Mouse (Mus musculus) MEL (cell line): Measurements from ENCODE around the gene Crnkl1. TPM values are rescaled to one million over a fixed set of nuclear protein-coding genes. Genes with fewer than 3 reads are reported as not detected.

Source experiments
- DNase-seq: peaks from one replicate; pipeline ENCODE4 v3.0.0; 2011; ENCODE audit warnings: low read depth, low spot score
- H3K27ac ChIP-seq: 2 replicates; pipeline ENCODE4 v1.5.1; 2012; ENCODE audit warnings: low read depth, mild to moderate bottlenecking, control low read depth, low read length, moderate library complexity; ENCODE audit not compliant: control insufficient read depth
- H3K27me3 ChIP-seq, 2 experiments: fragments of 150-350 bp in 1 of 2; sonication (generic) in 1 of 2; 2 replicates each; pipeline ENCODE4 v1.6.1; 2012; ENCODE audit warnings: low read length in 2 of 2, mild to moderate bottlenecking in 2 of 2, improper control_type of control experiment in 1 of 2, moderate library complexity in 1 of 2; ENCODE audit not compliant: insufficient read depth in 2 of 2, control insufficient read depth in 1 of 2
- H3K36me3 ChIP-seq, 2 experiments: 2 replicates each; pipeline ENCODE4 v1.6.1; 2012 to 2014; ENCODE audit warnings: low read length in 2 of 2, improper control_type of control experiment in 1 of 2, inconsistent platforms in 1 of 2, mild to moderate bottlenecking in 1 of 2; ENCODE audit not compliant: insufficient read depth in 2 of 2, control insufficient read depth in 1 of 2
- H3K4me1 ChIP-seq, 2 experiments: fragments of 150-350 bp in 1 of 2; sonication (generic) in 1 of 2; 2 replicates each; pipeline ENCODE4 v1.6.1; 2012; ENCODE audit warnings: low read length in 2 of 2, improper control_type of control experiment in 1 of 2, mild to moderate bottlenecking in 1 of 2; ENCODE audit not compliant: insufficient read depth in 2 of 2, control insufficient read depth in 1 of 2
- H3K4me3 ChIP-seq, 2 experiments: fragments of 150-350 bp in 1 of 2; sonication (generic) in 1 of 2; 2 replicates each; pipeline ENCODE4 v1.5.1; 2012; ENCODE audit warnings: low read depth in 2 of 2, low read length in 2 of 2, mild to moderate bottlenecking in 2 of 2, moderate library complexity in 2 of 2, control low read depth in 1 of 2, improper control_type of control experiment in 1 of 2; ENCODE audit not compliant: control insufficient read depth in 1 of 2, insufficient read depth in 1 of 2
- H3K79me2 ChIP-seq: 2 replicates; pipeline ENCODE4 v1.6.1; 2012; ENCODE audit warnings: mild to moderate bottlenecking, low read length, moderate library complexity; ENCODE audit not compliant: control insufficient read depth, poor library complexity, insufficient read depth
- H3K9ac ChIP-seq: 2 replicates; pipeline ENCODE4 v1.6.1; 2012; ENCODE audit warnings: low read depth, mild to moderate bottlenecking, control low read depth, low read length, moderate library complexity; ENCODE audit not compliant: control insufficient read depth, poor library complexity, severe bottlenecking
- H3K9me3 ChIP-seq: fragments of 150-350 bp; sonication (generic); replicated peaks from 2 replicates; pipeline ENCODE4 v1.6.1; 2012; ENCODE audit warnings: mild to moderate bottlenecking, low read length, improper control_type of control experiment, moderate library complexity; ENCODE audit not compliant: insufficient read depth
- CHD1 ChIP-seq: IDR thresholded peaks from 2 replicates; pipeline ENCODE4 v1.6.1; 2012; ENCODE audit warnings: low read depth, mild to moderate bottlenecking, inconsistent platforms, low read length, improper control_type of control experiment
- E2F4 ChIP-seq: IDR thresholded peaks from 2 replicates; pipeline ENCODE4 v1.6.1; 2011; ENCODE audit warnings: low read depth, low read length, improper control_type of control experiment, borderline replicate concordance
- ELF1 ChIP-seq: IDR thresholded peaks from 2 replicates; pipeline ENCODE4 v1.6.1; 2014; ENCODE audit warnings: low read depth, mild to moderate bottlenecking, inconsistent platforms, low read length, improper control_type of control experiment, moderate library complexity
- EP300 ChIP-seq, 2 experiments: IDR thresholded peaks; 2 replicates each; pipeline ENCODE4 v1.6.1; 2011; ENCODE audit warnings: improper control_type of control experiment in 2 of 2, low read length in 2 of 2, low read depth in 1 of 2, mild to moderate bottlenecking in 1 of 2
- ETS1 ChIP-seq: IDR thresholded peaks from 2 replicates; pipeline ENCODE4 v1.6.1; 2012; ENCODE audit warnings: low read depth, mild to moderate bottlenecking, inconsistent platforms, low read length, improper control_type of control experiment, moderate library complexity
- GATA1 ChIP-seq: IDR thresholded peaks from 2 replicates; pipeline ENCODE4 v1.6.1; 2011; ENCODE audit warnings: low read depth, low read length, improper control_type of control experiment
- KAT2A ChIP-seq: conservative IDR thresholded peaks from 2 replicates; pipeline ENCODE4 v1.6.1; 2012; ENCODE audit warnings: low read depth, low read length, improper control_type of control experiment, inconsistent platforms
- MAZ ChIP-seq: IDR thresholded peaks from 2 replicates; pipeline ENCODE4 v1.6.1; 2012; ENCODE audit warnings: low read depth, mild to moderate bottlenecking, inconsistent platforms, low read length, improper control_type of control experiment
- MEF2A ChIP-seq: IDR thresholded peaks from 2 replicates; pipeline ENCODE4 v1.6.1; 2014; ENCODE audit warnings: low read depth, mild to moderate bottlenecking, inconsistent platforms, low read length, improper control_type of control experiment; ENCODE audit not compliant: poor library complexity, insufficient replicate concordance, severe bottlenecking; ENCODE audit errors: extremely low read depth
- MYC ChIP-seq: IDR thresholded peaks from 2 replicates; pipeline ENCODE4 v1.6.1; 2011; ENCODE audit warnings: low read depth, mild to moderate bottlenecking, low read length, improper control_type of control experiment, moderate library complexity
- POLR2AphosphoS2 ChIP-seq: IDR thresholded peaks from 2 replicates; pipeline ENCODE4 v1.6.1; 2011; ENCODE audit warnings: low read length, improper control_type of control experiment
- POLR2AphosphoS5 ChIP-seq: IDR thresholded peaks from 2 replicates; pipeline ENCODE4 v1.6.1; 2012; ENCODE audit warnings: low read depth, borderline replicate concordance, mild to moderate bottlenecking, inconsistent platforms, low read length, moderate library complexity, mixed read lengths
- RAD21 ChIP-seq: IDR thresholded peaks from 2 replicates; pipeline ENCODE4 v1.6.1; 2011; ENCODE audit warnings: mild to moderate bottlenecking, low read depth, low read length, improper control_type of control experiment
- RCOR1 ChIP-seq: IDR thresholded peaks from 2 replicates; pipeline ENCODE4 v1.6.1; 2012; ENCODE audit warnings: low read depth, mild to moderate bottlenecking, inconsistent platforms, low read length, improper control_type of control experiment
- SMC3 ChIP-seq: IDR thresholded peaks from 2 replicates; pipeline ENCODE4 v1.6.1; 2011; ENCODE audit warnings: low read depth, low read length, improper control_type of control experiment
- TAL1 ChIP-seq: IDR thresholded peaks from 2 replicates; pipeline ENCODE4 v1.6.1; 2012; ENCODE audit warnings: mild to moderate bottlenecking, inconsistent platforms, low read length, moderate library complexity, mixed read lengths
- USF1 ChIP-seq: IDR thresholded peaks from 2 replicates; pipeline ENCODE4 v1.6.1; 2014; ENCODE audit warnings: low read depth, mild to moderate bottlenecking, inconsistent platforms, low read length, improper control_type of control experiment, moderate library complexity
- USF2 ChIP-seq, 2 experiments: IDR thresholded peaks; 2 replicates each; pipeline ENCODE4 v1.6.1; 2011 to 2012; ENCODE audit warnings: improper control_type of control experiment in 2 of 2, low read length in 2 of 2, borderline replicate concordance in 1 of 2, inconsistent platforms in 1 of 2, low read depth in 1 of 2, mild to moderate bottlenecking in 1 of 2; ENCODE audit not compliant: insufficient read depth in 1 of 2
- ZKSCAN1 ChIP-seq: IDR thresholded peaks from 2 replicates; pipeline ENCODE4 v1.6.1; 2012; ENCODE audit warnings: low read depth, mild to moderate bottlenecking, inconsistent platforms, low read length, improper control_type of control experiment, moderate library complexity
- ZMIZ1 ChIP-seq: IDR thresholded peaks from 2 replicates; pipeline ENCODE4 v1.6.1; 2012; ENCODE audit warnings: low read depth, mild to moderate bottlenecking, inconsistent platforms, low read length, improper control_type of control experiment, moderate library complexity
- polyA plus RNA-seq, 2 experiments: library from polyadenylated mRNA; stranded (reverse) in 1 of 2; unstranded in 1 of 2; fragments of >175 nt in 1 of 2; fragments of >200 nt in 1 of 2; gene quantifications; 2 replicates each; pipeline versions ENCODE4 v1.2.1 to v1.2.4; 2012; ENCODE audit warnings: low replicate concordance in 2 of 2, low read depth in 1 of 2; ENCODE audit not compliant: insufficient read length in 2 of 2, insufficient read depth in 1 of 2, missing spikeins in 1 of 2
- total RNA-seq: library from RNA; depleted of rRNA; stranded (reverse); fragments of 300-350 nt; gene quantifications from 2 replicates; pipeline ENCODE4 v1.2.3, GENCODE M21; 2012

Gene Crnkl1
- total and polyA plus RNA-seq, 3 experiments = 23.8 to 297 (median 30.3) TPM

DNA sequence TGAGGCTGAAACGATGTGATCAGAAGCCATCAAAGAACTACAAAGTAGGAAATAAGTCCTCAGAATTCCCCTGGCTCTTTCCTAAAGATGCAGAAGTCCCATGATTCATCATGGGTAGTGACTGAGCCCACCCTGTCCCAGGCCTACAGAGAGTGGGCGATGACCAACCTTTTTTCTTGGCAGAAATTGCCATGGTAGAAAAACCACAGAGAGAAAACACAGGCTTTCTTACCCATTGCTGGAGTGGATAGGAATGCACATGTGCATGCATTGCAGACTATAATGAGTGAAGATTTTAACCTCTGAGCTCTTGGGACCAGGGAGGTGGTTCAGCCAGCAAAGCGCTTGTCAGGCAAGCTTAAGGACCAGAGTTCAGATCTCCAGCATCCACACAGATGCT is 57.6 kb downstream of the Crnkl1 start:
- H3K79me2 ChIP-seq = no peaks in the 10 kb centered on the region
- H3K9ac ChIP-seq = no peak overlapping the region
- no peaks in the 10 kb centered on the region for H3K9me3 ChIP-seq
- no peaks in the 10 kb centered on the region for H3K36me3 ChIP-seq
- TF ChIP-seq ZKSCAN1 = no peak
- TF ChIP-seq TAL1 = no peak
- no peak for TF ChIP-seq KAT2A
- TF ChIP-seq MYC = no peak
- TF ChIP-seq RAD21 = no peak
- TF ChIP-seq USF2 (IDR thresholded peaks at IDR 0.05; ENCODE audit: borderline replicate concordance in 1 of 2, insufficient read depth in 1 of 2, low read depth in 1 of 2, low read length in 2 of 2) = no peak
- TF ChIP-seq, all 39 proteins: peak for 0
- no peak for DNase-seq
- no peaks in the 10 kb centered on the region for H3K4me1 ChIP-seq
- H3K4me3 ChIP-seq = no peak overlapping the region
- no peaks in the 10 kb centered on the region; a peak in 1 of 4 replicates for H3K27me3 ChIP-seq
- H3K27ac ChIP-seq = no peak overlapping the region

DNA sequence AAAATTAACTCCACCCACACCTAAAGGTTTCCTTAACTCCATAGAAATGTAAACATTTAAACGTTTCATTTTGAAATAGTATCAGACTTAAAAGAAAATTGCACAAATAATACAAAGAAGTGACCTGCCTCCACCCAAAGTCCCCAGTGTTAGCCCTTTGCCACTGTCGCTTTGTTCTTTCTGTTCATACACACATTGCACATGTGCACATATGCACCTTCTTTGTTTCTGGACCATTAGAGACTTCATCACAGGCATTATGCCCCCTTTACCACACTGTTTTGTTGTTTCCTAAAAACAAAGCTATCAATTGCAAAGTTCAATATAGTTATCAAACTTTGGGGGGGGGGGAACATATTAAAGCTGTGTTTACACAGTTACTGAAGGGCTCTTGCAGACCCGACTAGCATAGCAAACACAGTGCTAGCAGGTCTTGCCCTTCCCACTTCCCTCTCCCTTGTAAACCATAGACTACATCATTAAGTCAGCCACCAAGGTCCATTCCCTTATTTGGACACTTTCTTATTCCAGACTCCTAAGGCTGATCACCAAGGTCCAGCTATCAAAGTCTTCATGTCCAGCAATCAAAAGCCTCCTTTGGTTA is 59.8 kb downstream of the Crnkl1 start:
- no peaks in the 10 kb centered on the region for H3K36me3 ChIP-seq
- no peak overlapping the region for H3K27ac ChIP-seq
- no peak for DNase-seq
- H3K9me3 ChIP-seq = no peaks in the 10 kb centered on the region
- no peak overlapping the region for H3K4me3 ChIP-seq
- TF ChIP-seq POLR2AphosphoS2 (no peak), E2F4 (no peak), SMC3 (no peak), MAZ (no peak), KAT2A (no peak), ZMIZ1 (no peak)
- H3K4me1 ChIP-seq = no peaks in the 10 kb centered on the region
- H3K79me2 ChIP-seq = no peaks in the 10 kb centered on the region
- no peak overlapping the region for H3K9ac ChIP-seq
- no peaks in the 10 kb centered on the region; a peak in 1 of 4 replicates for H3K27me3 ChIP-seq

DNA sequence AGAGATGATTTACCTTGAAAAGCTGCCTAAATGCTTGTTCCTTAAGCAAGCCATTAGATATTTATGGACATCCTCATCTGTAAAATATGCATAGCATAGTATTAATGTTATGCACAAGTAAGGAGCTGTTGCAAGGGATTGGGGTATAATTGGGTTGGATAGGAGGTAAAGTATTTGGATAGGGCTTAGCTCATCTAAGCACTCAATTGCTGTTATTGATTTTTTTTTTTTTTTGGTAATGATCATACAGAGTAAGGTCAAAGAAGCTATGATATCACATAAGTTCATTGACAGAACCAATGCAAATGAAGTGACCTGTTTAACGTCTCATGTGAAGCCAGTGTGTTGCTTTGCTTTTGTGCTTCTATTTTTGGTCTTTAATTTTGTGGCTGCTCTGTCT is 60.9 kb downstream of the Crnkl1 start:
- no peaks in the 10 kb centered on the region for H3K36me3 ChIP-seq
- no peak overlapping the region for H3K27ac ChIP-seq
- no peak overlapping the region for H3K4me3 ChIP-seq
- no peaks in the 10 kb centered on the region for H3K9me3 ChIP-seq
- no peak overlapping the region for H3K9ac ChIP-seq
- H3K4me1 ChIP-seq = no peaks in the 10 kb centered on the region
- H3K79me2 ChIP-seq = no peaks in the 10 kb centered on the region
- TF ChIP-seq RCOR1 (no peak), POLR2AphosphoS5 (no peak), ELF1 (no peak), ZMIZ1 (no peak), EP300 (IDR thresholded peaks at IDR 0.05; ENCODE audit: low read depth in 1 of 2, low read length in 2 of 2) (no peak), RAD21 (no peak), CHD1 (no peak), GATA1 (no peak), ETS1 (no peak), MAZ (no peak), POLR2AphosphoS2 (no peak), MEF2A (no peak), USF1 (no peak), USF2 (IDR thresholded peaks at IDR 0.05; ENCODE audit: borderline replicate concordance in 1 of 2, insufficient read depth in 1 of 2, low read depth in 1 of 2, low read length in 2 of 2) (no peak), MYC (no peak)
- H3K27me3 ChIP-seq = no peaks in the 10 kb centered on the region; a peak in 1 of 4 replicates
- no peak for DNase-seq
